Mouse (Mus musculus) erythroblast, embryonic 14.5 days (primary cell): ENCODE measurements around the gene Bcl7c. TPM values are rescaled to one million over a fixed set of nuclear protein-coding genes. Genes with fewer than 3 reads are reported as not detected.
"Not testable (repeated sequence)": the region's sequence is repeated elsewhere in the genome, so short reads cannot be mapped to it uniquely, and the experiment has no call there.

Experiments
- H3K27me3 ChIP-seq: 2 replicates; pipeline ENCODE4 v1.6.1; 2012; ENCODE audit warnings: inconsistent platforms; ENCODE audit not compliant: control insufficient read depth
- H3K36me3 ChIP-seq: 2 replicates; pipeline ENCODE4 v1.6.1; 2012; ENCODE audit warnings: mild to moderate bottlenecking, inconsistent platforms; ENCODE audit not compliant: control insufficient read depth
- H3K4me1 ChIP-seq: 2 replicates; pipeline ENCODE4 v1.6.1; 2012; ENCODE audit warnings: inconsistent platforms; ENCODE audit not compliant: control insufficient read depth
- H3K4me3 ChIP-seq: replicated peaks from 2 replicates; pipeline ENCODE3; 2012; ENCODE audit warnings: moderate library complexity, mild to moderate bottlenecking, inconsistent platforms
- H3K9me3 ChIP-seq: 2 replicates; pipeline ENCODE4 v1.6.1; 2012; ENCODE audit warnings: low read length, inconsistent platforms, mixed read lengths; ENCODE audit not compliant: control insufficient read depth
- GATA1 ChIP-seq: IDR thresholded peaks from 2 replicates; pipeline ENCODE4 v1.6.1; 2012; ENCODE audit warnings: low read length, inconsistent platforms, mixed read lengths
- TAL1 ChIP-seq: IDR thresholded peaks from 3 replicates; pipeline ENCODE4 v1.6.1; 2012; ENCODE audit warnings: low read length, inconsistent platforms, mixed read lengths
- polyA plus RNA-seq: library from polyadenylated mRNA; stranded (reverse); fragments of >175 nt; gene quantifications from 2 replicates; pipeline ENCODE4 v1.2.3, GENCODE M21; 2012

The Bcl7c gene
- polyA plus RNA-seq, 1 experiment: 16.0 TPM

DNA sequence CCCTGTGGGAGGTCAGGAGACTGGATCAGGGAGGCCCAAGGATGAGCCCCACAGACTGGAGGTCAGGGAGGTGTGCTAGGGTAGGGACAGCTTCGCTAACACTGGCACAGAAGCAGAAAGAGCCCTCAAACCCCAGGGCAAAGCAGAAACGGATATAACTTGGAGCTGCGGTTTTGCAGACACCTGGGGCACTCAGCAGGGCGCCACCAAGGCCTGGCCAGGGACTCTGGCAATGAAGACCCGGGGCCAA is 851 bp downstream of the Bcl7c start:
- no peaks in the 10 kb centered on the region for H3K27me3 ChIP-seq
- peaks cover 22% of the 10 kb centered on the region for H3K36me3 ChIP-seq
- no peaks in the 10 kb centered on the region for H3K9me3 ChIP-seq
- no peak for TF ChIP-seq TAL1
- TF ChIP-seq GATA1: no peak
- peak overlapping the region; percentile 80 for H3K4me3 ChIP-seq
- peaks cover 43% of the 10 kb centered on the region for H3K4me1 ChIP-seq

DNA sequence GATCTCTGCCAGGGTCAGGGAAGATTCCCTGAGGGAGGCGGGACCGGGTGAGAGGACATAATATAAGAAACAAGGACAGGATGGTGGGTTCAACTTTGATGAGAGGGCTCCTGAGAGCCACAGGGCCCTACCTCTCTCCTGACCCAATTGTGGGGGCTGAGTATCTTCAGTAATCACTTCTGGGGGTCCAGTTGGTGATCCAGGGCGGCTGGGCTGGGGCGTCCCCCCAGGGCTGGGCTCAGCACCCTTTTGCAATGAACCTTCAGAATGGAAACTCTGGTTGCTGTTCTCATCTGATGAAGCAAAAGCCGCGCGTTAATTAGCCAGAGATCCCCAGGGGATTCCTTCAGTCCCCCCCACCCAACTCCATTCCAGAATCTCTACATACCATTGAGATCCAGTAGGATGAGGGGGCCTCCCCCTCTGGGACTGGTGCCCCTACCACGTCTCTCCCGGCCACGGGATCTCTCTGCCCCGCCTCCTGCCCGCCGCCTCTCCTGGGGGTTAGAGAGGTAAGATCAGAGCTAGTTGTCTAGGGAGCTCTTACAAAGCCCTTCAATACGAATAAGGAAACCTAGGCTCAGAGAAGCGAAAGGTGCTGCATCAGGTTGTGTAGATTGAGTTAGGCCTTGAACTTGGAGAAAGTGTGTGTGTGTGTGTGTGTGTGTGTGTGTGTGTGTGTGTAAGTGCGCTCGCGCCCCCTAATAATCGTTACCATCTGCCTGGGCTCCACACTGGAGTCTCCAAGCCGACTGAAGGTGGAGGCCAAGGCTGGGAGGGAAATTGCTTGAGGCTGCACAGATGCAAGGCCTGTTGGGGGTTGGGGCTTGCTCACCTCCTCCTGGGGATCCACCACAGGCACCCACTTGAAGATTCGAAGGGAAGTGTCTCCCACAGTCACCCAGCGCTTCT is 1.4 kb downstream of the Bcl7c start:
- peak overlapping the region; percentile 80 for H3K4me3 ChIP-seq
- TF ChIP-seq TAL1 (no peak), GATA1 (no peak)
- no peaks in the 10 kb centered on the region for H3K27me3 ChIP-seq
- peaks cover 39% of the 10 kb centered on the region for H3K4me1 ChIP-seq
- no peaks in the 10 kb centered on the region for H3K9me3 ChIP-seq
- peaks cover 23% of the 10 kb centered on the region for H3K36me3 ChIP-seq

DNA sequence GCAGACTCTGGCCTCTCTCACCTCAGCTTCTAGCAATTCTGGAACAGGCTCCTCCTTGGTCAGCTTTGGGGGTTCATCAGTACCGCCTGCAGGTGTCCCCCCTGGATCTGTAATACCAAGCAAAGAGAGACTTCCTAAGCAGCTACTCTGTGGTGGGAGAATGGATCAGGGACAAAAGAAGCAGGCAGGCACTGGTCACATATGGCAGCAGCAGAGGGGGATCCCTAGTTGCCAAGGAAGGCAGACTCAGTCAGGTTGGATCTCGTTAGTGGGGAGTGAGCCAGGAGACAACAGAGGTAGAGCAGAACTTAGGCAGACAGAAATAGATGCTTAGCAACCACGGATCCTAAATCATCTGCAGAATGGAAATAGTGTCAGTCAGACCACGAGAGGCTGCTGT is 3.0 kb downstream of the Bcl7c start:
- no peaks in the 10 kb centered on the region for H3K27me3 ChIP-seq
- H3K9me3 ChIP-seq: no peaks in the 10 kb centered on the region
- peaks cover 23% of the 10 kb centered on the region for H3K36me3 ChIP-seq
- TF ChIP-seq GATA1 (no peak), TAL1 (no peak)
- H3K4me3 ChIP-seq: no peak overlapping the region
- H3K4me1 ChIP-seq: peaks cover 37% of the 10 kb centered on the region

GRCm38 (mm10) chr7:127704598-127704997 is 4.1 kb downstream of the Bcl7c start:
- Histone ChIP-seq H3K4me1 (peaks cover 42% of the 10 kb centered on the region), H3K27me3 (no peaks in the 10 kb centered on the region), H3K4me3 (no peak overlapping the region), H3K9me3 (no peaks in the 10 kb centered on the region), H3K36me3 (peaks cover 23% of the 10 kb centered on the region)
- TF ChIP-seq TAL1 (no peak), GATA1 (no peak)

DNA sequence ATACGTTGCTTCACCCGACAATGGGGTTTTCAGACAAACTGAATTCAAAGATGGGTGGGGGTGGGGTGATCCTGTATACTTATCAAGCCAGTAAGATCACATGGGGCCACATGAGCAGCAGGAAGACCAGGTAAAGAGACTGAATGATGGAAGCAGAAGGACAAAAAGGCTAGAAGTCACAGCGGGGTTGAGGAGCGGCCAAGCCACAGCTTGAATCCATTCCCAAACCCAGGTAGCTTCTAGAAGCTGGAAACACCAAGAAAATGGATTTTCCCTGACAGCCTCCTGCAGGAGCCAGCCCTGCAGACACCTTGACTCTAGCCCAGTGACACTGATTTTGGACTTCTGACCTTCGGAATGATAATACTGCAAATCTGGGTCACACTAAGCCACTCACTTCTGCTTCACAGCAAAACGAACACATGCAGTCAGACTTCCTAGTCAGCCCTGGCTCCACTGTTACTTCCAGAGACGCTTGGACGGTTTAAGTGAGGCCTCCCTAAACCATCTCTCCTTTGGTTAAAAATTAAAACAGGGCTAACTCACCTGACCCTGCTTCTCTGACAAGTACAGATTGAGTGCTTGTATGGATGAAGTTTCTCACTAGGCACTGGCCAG is 5.1 kb downstream of the Bcl7c start:
- Histone ChIP-seq H3K9me3 (no peaks in the 10 kb centered on the region), H3K4me3 (no peak overlapping the region), H3K4me1 (peaks cover 35% of the 10 kb centered on the region), H3K27me3 (no peaks in the 10 kb centered on the region), H3K36me3 (peaks cover 23% of the 10 kb centered on the region)
- no peak for TF ChIP-seq TAL1

- Histone ChIP-seq H3K4me1 (peaks cover 17% of the 10 kb centered on the region), H3K27me3 (no peaks in the 10 kb centered on the region), H3K4me3 (no peak overlapping the region), H3K36me3 (peaks cover 14% of the 10 kb centered on the region), H3K9me3 (no peaks in the 10 kb centered on the region)
- TF ChIP-seq GATA1 (peak; percentile 46), TAL1 (no peak)
Measured at GRCm38 (mm10) chr7:127700712-127701331, 7.9 kb downstream of the Bcl7c start.

DNA sequence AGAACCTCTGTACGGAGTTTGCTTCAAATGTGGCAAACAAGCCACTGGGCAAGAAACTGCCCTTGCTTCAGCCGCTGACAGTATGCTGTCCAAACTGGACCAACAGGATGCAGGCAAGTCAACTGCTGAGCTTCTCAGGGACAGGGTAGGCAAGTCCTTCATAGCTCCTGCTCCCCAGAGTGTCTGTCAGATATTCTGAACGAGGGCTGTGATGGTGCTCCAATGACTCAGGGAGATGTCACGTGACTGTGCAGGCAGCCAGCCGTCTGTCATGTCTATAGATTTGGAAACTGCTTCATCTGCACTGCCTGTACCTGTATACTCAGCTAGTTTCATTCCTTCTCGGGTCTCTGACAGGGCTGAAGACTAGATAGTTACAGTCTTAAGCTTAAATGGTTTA is 9.7 kb downstream of the Bcl7c start:
- peaks cover 17% of the 10 kb centered on the region for H3K4me1 ChIP-seq
- H3K9me3 ChIP-seq: no peaks in the 10 kb centered on the region
- H3K4me3 ChIP-seq: no peak overlapping the region
- peaks cover 4% of the 10 kb centered on the region; the same call in 1 of the 2 replicates for H3K36me3 ChIP-seq
- TF ChIP-seq GATA1 (no peak), TAL1 (no peak)
- no peaks in the 10 kb centered on the region for H3K27me3 ChIP-seq

DNA sequence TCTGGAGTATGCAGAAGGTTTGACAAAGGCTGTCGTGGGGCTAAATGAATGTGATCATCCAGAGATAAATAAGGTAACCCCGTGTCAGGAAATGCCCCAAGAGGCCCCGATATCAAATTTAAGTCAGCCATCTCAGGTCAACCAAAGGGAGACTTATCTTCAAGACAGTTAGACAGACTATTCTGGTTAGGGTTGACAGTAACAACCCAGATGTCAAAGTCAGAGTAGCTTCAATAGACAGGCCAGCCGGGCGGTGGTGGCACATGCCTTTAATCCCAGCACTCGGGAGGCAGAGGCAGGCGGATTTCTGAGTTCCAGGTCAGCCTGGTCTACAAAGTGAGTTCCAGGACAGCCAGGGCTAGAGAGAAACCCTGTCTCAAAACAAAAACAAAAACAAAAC is 15.0 kb downstream of the Bcl7c start:
- not testable (repeated sequence) for H3K9me3 ChIP-seq, H3K36me3 ChIP-seq, H3K27me3 ChIP-seq, H3K4me3 ChIP-seq
- peaks cover 16% of the 10 kb centered on the region for H3K4me1 ChIP-seq

GRCm38 (mm10) chr7:127693290-127693689 is 15.4 kb downstream of the Bcl7c start:
- H3K4me3 ChIP-seq: no peak overlapping the region
- TF ChIP-seq GATA1 (no peak), TAL1 (no peak)
- no peaks in the 10 kb centered on the region for H3K36me3 ChIP-seq
- H3K27me3 ChIP-seq: no peaks in the 10 kb centered on the region
- H3K4me1 ChIP-seq: peaks cover 16% of the 10 kb centered on the region
- H3K9me3 ChIP-seq: no peaks in the 10 kb centered on the region
